Mouse (Mus musculus): Measurements from ENCODE around the gene Pdk2.
A peak's percentile ranks its signal among the peaks of the same experiment; 100 is the strongest.

Gene Pdk2

GRCm38 (mm10) chr11:95041139-95041609, at the start of gene Pdk2:
Gene Pdk2, minus strand, starts transcription at chr11:95041354.
- DNase-seq = peak; percentile 96 to 98

DNA sequence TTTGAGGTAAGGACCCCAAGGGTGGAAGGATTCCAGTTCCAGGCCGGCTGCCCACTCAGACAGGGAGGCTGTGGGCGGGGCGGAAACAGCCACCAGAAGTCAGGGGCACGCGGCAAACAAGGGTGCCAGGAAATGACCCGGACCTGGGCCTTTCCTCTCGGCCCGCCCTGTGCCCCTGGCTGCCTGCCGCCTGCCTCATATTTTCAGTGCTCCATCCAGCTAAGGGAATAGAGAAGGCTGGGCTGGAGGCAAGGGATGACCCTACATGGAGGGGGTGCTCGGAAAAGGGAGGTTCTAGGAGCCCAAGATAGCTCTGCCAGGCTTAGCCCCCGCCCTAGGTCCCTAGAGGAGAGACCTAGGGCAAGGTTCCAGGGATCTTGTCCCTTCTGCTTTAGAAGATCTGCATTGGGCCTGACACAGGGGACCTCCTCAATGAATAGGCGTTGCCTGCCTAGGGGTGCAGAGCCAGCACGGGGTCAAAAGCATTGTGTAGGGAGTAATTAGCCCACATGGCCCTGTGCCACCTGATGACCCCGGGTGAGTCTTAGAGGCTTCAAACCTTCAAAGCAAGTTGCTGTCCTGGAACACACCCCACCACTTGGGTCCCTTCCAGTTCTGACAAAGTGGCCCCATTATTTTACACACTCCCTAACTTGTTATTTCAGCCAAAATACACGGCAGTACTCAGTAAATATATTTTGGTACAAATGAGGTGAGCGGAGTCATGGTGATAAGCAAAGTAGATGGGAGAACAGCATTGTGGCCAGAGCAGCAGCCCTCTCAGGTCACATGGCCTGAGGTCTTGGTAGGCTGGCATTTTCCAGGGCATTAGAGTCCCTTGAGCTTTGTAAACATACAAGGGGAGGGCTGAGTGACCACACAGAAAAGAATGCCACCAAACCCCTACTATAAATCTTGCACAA, 48.0 kb upstream of the Pdk2 start:
- DNase-seq = peak; percentile 85 to 89

DNA sequence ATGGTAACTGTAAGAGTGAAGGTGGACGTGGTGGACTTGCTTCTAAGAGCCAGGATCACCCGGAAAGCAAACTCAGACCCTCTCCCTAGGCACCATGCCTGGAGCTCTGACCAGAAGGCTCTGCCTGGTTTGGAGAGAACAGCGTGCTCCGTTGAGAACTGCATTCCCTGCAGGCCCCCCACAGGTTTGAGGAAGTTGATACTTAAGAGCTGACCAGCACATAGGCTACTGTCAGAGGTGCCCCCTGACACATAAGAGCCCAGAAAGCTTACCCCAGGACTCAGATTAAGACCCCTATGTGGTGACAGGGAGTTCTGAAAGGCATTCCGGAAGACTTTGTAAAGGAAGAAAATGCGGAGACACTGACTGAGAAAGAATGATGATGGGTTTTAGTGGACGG, 47.1 kb upstream of the Pdk2 start:
- no peak for DNase-seq

GRCm38 (mm10) chr11:95087301-95088228, 46.4 kb upstream of the Pdk2 start:
- no peak for DNase-seq

- no peak for DNase-seq
These were observed 45.1 kb upstream of the Pdk2 start for GRCm38 (mm10) chr11:95086229-95086628.

DNA sequence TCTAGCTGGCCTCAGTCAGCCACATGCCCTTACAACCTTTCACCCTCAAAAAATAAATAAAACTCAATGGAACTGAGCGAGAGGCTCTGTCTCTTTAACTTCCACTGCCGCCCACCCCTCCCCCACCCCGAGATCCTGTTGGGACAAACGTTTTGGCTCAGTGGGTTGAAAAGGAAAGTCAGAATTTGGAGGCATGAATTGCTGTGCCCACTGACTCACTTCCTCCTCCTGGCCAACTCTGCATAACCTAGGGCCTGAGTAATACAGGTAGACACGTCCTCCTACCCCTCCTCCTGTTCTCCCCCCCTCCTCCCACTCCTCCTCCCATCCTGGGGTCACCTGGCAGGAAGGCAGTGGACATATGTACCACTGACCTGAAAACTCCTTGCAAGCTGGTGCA, 44.6 kb upstream of the Pdk2 start:
- DNase-seq = no peak

GRCm38 (mm10) chr11:95084811-95085382, 43.7 kb upstream of the Pdk2 start:
- DNase-seq = no peak

- no peak for DNase-seq
These were observed 43.0 kb upstream of the Pdk2 start for GRCm38 (mm10) chr11:95084175-95084574.

GRCm38 (mm10) chr11:95082896-95083295, 41.7 kb upstream of the Pdk2 start:
- no peak for DNase-seq

DNA sequence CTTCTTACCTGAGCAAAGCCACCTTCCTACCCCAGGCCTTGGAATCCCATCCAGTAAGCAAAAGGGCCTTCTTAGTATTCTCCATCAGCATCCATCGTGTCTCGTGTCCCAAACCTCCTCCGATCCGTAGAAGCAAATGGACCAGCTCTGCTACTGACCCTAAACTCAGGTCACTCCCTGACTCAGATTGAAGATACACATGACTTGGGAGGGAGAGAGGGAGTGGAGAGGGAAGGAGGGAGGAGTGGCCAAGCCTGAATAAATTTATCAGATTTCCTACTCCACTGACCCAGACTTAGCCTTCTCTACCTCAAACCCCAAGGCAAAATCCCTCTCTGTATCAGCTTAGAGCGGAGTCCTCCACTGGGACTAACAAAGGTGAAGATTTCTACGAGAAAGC, 39.6 kb upstream of the Pdk2 start:
- no peak for DNase-seq

GRCm38 (mm10) chr11:95079256-95079875, 38.2 kb upstream of the Pdk2 start:
- peak; percentile 81 to 85 for DNase-seq

- no peak for DNase-seq
These were observed 36.8 kb upstream of the Pdk2 start for GRCm38 (mm10) chr11:95077956-95078355.

- DNase-seq = peak; percentile 90 to 91
These were observed 35.5 kb upstream of the Pdk2 start, which contains the start of gene Itga3 for GRCm38 (mm10) chr11:95076536-95077111. Gene Itga3, minus strand, starts transcription at chr11:95076801.

DNA sequence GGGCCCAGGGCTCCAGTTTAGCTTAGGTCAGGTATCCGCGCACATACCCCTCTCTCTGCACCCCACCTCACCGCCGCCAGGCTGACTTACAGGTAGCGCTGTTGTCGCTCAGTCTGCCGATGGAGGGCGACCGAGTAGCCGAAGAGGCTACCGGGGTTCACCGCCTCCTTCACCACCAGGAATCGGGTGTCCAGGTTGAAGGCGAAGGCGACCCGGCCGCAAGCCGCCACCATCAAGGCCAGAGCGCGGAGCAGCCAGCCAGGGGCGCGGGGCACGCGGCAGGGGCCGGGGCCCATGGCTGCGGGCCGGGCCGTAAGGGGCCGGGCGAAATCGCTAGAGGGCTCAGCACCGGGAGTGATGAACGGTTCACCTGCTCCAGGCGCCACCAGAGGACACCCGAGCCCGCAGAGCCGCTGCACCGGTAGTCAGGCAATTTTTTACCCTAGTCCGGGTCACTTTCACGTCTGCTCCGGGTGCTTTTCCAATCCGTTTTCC, 34.9 kb upstream of the Pdk2 start:
- peak; percentile 62 to 83 for DNase-seq

DNA sequence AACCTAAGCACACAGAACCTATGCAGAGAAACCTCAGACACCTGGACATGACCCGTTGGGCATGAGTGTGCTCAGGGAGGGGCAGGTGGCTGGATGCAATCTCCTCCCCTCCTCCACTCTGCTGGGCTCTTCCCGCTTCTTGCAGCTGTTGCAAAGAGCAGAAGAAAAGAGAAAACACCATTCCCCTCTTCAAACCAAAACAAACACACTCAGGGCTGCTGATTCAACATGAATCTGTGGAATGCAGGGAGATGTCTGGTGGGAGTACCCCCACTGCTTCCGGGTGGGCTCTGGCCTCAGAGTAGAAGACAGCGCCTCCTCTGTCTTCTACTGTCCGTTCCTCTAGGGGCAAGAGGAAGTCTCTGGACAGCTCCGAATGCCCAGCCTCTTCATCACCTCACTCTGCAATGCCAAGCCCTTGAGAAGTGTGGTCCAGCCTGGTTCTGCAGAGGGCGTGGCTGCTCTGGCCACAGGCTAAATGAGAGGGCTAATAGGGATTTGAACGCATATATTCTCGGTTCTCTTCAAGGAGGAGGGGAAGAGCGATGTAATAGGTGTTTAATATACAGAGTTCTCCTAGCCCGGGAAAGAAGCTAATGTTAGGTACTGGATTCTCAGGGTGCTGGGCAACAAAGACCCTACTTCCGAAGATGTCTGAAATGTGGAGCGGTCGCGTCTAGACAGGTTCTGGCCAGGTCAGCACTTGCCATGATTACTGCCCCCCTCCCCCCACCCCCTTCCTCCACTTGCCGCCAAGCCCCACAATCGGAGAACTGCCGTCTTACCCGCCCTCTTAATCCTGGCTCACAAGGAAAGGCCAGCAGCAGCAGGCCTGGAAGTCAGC, 34.3 kb upstream of the Pdk2 start:
- DNase-seq = peak in 1 of 2 experiments; percentile 39

- DNase-seq = peak; percentile 45 to 51
These were observed 33.5 kb upstream of the Pdk2 start for GRCm38 (mm10) chr11:95074694-95075093.

- no peak for DNase-seq
These were observed 32.7 kb upstream of the Pdk2 start for GRCm38 (mm10) chr11:95073835-95074234.

DNA sequence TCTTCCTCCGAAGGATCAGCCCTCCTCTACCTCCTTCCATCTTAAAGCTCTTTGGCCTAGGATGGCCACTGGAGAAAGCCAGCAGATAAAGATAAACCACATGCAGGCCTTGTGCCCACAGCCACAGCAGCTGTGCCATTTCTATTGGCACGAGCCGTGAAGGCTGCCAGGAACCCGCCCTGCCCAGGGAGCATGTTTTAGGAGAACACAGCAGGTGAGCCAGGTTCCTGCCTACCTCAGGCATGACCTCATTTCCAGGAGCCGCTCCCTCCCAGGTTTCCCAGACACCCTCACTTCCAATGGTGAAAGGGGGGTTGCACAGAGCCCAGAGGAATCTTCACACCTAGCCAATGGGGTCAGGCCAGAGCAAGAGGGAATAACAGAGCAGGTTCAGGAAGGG, 31.6 kb upstream of the Pdk2 start:
- peak; percentile 63 to 71 for DNase-seq

- DNase-seq = no peak
These were observed 31.0 kb upstream of the Pdk2 start for GRCm38 (mm10) chr11:95072136-95072535.

- peak in 1 of 2 experiments; percentile 56 for DNase-seq
These were observed 30.1 kb upstream of the Pdk2 start for GRCm38 (mm10) chr11:95071266-95071665.
